Mouse (Mus musculus) macrophage (primary cell): ENCODE results near the gene Tango2. TPM values are rescaled to one million over a fixed set of nuclear protein-coding genes. Genes with fewer than 3 reads are reported as not detected.

Experiments used
- H3K27ac ChIP-seq: fragments of 350-480 bp; formaldehyde crosslinking; 2 replicates; pipeline ENCODE4 v1.9.0; 2021
- H3K36me3 ChIP-seq: fragments of 350-480 bp; formaldehyde crosslinking; 2 replicates; pipeline ENCODE4 v1.9.0; 2021; ENCODE audit errors: inconsistent target
- H3K4me3 ChIP-seq: fragments of 350-480 bp; formaldehyde crosslinking; 2 replicates; pipeline ENCODE4 v1.9.0; 2021; ENCODE audit errors: inconsistent target
- H3K79me2 ChIP-seq: fragments of 350-480 bp; formaldehyde crosslinking; 2 replicates; pipeline ENCODE4 v1.9.0; 2021; ENCODE audit errors: inconsistent target
- WGBS: methylation state at CpG from one replicate; pipeline ENCODE4 v1.1.7; 2026; ENCODE audit warnings: inconsistent platforms; ENCODE audit not compliant: missing documents; 5-methylcytosine and 5-hydroxymethylcytosine counted together
- polyA plus RNA-seq: library from polyadenylated mRNA; stranded (reverse); fragments of 250-400 nt; gene quantifications from 3 replicates; pipeline ENCODE4 v1.2.4, GENCODE M21; 2018; ENCODE audit warnings: inconsistent platforms
- total RNA-seq, 78 experiments: library from RNA; depleted of rRNA; stranded (reverse); fragments of 250-400 nt; gene quantifications; 1 replicate in 9 of 78; 2 replicates in 24 of 78; 3 replicates in 43 of 78; 4 replicates in 2 of 78; pipeline ENCODE4 v1.2.4; 2018; ENCODE audit warnings: inconsistent platforms in 56 of 78

The Tango2 gene
- total RNA-seq (2018; cell fraction: chromatin; rRNA removed), result 100 to 1,000 TPM in 18 of 26 experiments, 10 to 100 TPM in 8; 54.3 to 197 (median 141) TPM
- total RNA-seq (2018; cell fraction: cytosol; rRNA removed), result 10 to 100 TPM; 15.6 to 30.9 (median 23.6) TPM
- 100 to 1,000 TPM in 5 of 26 experiments, 10 to 100 TPM in 21; 29.2 to 125 (median 69.4) TPM for total RNA-seq (2018; cell fraction: nucleus; rRNA removed)
- 16.5 to 31.4 TPM (median 21.0 TPM) in 3 replicates for polyA plus RNA-seq

DNA sequence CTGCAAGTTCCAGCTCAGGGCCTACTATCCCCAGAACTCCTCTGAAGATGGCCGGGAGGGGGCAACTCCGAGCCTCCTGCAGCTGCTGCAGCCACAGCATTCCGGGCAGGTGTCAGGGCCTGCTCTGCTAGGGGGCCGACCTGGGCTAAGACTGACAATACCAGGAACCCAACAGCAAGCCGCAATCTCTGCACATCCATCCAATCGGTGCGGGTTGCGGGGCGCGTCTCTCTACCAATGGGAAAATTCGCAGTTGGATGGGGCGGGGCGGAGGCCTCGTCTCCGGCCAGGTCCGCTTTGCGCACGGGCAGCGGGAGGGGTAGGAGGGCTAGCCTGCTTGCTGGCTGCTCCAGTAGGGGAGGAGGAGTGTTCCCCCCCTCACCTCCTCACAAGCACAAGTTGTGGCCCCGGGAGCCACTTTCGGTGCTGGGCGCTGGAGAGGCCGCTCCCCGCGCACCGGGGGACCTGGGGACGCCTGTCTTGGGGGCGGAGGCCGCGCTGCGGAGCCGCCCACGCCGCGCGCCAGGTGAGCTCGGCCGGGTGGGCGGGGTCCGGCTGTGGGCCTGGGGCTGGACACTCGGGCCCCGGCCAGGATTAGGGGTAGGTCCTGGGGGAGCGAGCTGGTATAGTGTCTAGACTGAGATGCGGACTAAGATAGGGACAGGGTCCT, at the start of gene Tango2, which contains the start of gene Arvcf:
Gene Tango2 (minus strand): TSS at position 173 of the 670 bp plus-strand sequence.
Gene Arvcf (plus strand): TSS at position 252 of the 670 bp plus-strand sequence.
- Histone ChIP-seq H3K79me2 (peaks cover 5% of the 10 kb centered on the region; the same call in 1 of the 2 replicates), H3K4me3 (no peak within 1 kb of the TSS; the same call in 1 of the 2 replicates), H3K36me3 (no peaks in the 10 kb centered on the region), H3K27ac (no peak within 1 kb of the TSS)
- WGBS, result 1% methylated on average over 44 of the region's 44 CpGs

- Histone ChIP-seq H3K36me3 (no peaks in the 10 kb centered on the region), H3K4me3 (no peak overlapping the region), H3K79me2 (no peaks in the 10 kb centered on the region), H3K27ac (no peak overlapping the region)
- WGBS, result 93% methylated on average over 27 of the region's 27 CpGs
Observed at GRCm38 (mm10) chr16:18396791-18397621, 49.1 kb upstream of the Tango2 start.

- Histone ChIP-seq H3K79me2 (no peaks in the 10 kb centered on the region), H3K27ac (no peak overlapping the region), H3K4me3 (no peak overlapping the region), H3K36me3 (no peaks in the 10 kb centered on the region)
- 95% methylated on average over 2 of the region's 2 CpGs for WGBS
Observed at GRCm38 (mm10) chr16:18396201-18396600, 48.3 kb upstream of the Tango2 start.

DNA sequence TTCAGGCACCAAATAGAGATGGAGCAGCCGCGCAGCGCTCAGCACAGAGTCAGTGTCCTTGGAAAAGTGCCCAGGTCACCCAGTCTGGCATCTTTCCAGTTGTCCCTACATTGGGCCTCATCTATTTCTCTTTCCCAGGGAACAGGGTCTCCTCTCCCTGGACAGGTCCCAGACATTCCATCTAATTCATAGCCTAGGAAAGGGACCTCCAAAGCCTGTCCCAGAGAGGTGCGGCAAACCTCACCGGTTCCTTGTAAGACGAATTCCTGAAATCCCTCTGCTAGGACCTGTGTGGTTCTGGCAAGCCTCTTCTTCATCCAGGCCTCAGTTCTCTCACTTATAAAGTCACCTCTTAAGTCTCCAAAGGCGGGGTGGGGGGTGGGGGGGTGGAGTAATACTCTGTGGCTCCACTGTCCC, 47.7 kb upstream of the Tango2 start:
- H3K27ac ChIP-seq, result no peak overlapping the region
- no peak overlapping the region for H3K4me3 ChIP-seq
- no peaks in the 10 kb centered on the region for H3K36me3 ChIP-seq
- H3K79me2 ChIP-seq, result no peaks in the 10 kb centered on the region
- 90% methylated on average over 6 of the region's 7 CpGs for WGBS

DNA sequence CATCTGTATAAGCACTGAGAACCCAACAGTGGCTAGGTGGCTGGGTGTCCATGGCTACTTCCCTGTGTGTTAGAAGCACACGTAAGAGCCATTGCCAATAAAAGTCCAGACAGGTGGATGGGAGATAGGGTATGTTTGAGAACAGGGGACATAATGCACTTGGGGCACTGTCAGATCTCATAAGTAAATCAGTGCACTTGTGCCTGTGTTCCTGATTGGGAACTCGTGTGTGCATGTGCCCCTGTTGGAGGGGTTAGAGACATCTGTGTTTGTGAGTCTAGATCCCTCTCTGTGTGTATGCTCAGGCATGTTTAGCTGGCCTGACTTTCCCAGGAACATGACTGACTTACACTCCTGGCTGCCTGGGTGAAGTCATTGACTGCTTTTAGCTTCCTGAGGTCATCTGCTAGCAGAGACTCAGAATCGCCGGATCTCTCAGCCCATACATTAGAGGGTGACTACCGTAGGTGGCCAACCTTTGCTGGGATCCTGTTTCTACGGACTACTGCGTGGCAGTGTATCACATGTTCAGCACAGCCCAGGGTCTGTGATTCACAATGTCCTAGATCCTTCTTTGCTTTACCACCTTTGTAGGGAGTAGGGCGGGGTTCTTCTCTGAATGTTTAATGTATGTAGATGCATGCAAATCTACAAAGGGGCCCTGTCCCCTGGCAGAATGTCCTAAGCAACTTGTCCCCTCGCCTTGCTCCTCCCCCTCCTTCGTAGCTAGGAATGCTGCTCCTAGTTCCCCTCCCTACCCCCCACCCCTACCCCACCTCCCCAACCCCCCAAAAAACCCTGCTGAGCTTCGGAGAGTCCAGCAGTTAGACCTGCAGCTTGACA, 47.1 kb upstream of the Tango2 start:
- WGBS, result 91% methylated on average over 11 of the region's 11 CpGs
- H3K27ac ChIP-seq, result no peak overlapping the region
- H3K36me3 ChIP-seq, result no peaks in the 10 kb centered on the region
- H3K4me3 ChIP-seq, result no peak overlapping the region
- no peaks in the 10 kb centered on the region for H3K79me2 ChIP-seq

GRCm38 (mm10) chr16:18394056-18394455, 46.2 kb upstream of the Tango2 start:
- no peaks in the 10 kb centered on the region for H3K79me2 ChIP-seq
- H3K4me3 ChIP-seq, result no peak overlapping the region
- H3K27ac ChIP-seq, result no peak overlapping the region
- WGBS, result 92% methylated on average over 3 of the region's 3 CpGs
- H3K36me3 ChIP-seq, result no peaks in the 10 kb centered on the region

- WGBS, result 84% methylated on average over 5 of the region's 5 CpGs
- H3K36me3 ChIP-seq, result no peaks in the 10 kb centered on the region
- H3K4me3 ChIP-seq, result no peak overlapping the region
- H3K79me2 ChIP-seq, result no peaks in the 10 kb centered on the region
- H3K27ac ChIP-seq, result no peak overlapping the region
Observed at GRCm38 (mm10) chr16:18393595-18393994, 45.7 kb upstream of the Tango2 start.

DNA sequence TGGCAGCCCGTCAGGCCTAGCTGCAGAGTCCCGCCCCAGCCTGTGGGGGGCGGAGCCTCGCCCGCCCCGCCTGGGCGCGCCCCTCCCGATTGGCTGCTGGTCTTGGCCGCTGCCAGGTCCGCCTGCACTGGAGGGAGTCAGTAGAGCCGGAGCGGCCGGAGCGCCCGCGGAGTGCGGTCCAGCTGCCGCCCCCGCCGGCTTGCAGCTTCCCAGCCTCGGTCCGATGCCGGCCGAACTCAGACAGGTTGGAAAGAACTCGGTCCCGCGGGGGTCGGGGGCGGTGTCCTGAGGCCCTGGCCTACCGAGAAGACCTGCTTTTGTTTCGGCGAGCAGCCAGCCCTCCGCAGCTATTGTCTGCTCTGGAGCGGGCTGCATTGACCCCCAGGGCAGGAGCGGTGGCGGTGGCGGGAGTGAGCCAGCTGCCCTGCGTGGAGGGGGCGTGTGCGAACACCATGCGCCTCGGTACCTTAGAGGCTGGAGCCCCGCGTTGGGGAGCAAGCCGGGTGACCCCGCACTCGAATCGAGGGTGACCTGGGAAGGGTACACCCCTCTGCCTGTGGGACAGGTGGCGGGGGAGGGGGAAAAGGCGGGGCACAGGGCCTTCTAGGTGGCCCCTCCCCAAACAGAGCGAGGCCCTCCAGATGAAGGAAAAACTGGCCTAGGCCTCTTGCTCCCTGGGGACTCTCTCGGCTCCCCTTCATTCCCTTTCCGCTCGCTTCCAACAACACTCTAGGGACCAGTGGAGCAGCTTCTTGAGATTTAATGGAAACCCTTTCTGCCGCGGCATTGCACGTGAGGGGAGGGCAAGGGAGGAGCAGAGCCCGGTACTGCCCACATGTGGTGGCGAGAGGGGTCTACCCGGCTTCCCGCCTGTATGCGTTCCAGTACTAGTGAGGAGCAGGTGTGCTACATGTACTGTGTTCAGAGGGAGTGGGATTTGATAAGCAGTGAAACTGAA, 44.8 kb upstream of the Tango2 start:
- Histone ChIP-seq H3K36me3 (no peaks in the 10 kb centered on the region), H3K79me2 (no peaks in the 10 kb centered on the region), H3K4me3 (peak overlapping the region; percentile 35), H3K27ac (no peak overlapping the region)
- WGBS, result 5% methylated on average over 62 of the region's 63 CpGs

DNA sequence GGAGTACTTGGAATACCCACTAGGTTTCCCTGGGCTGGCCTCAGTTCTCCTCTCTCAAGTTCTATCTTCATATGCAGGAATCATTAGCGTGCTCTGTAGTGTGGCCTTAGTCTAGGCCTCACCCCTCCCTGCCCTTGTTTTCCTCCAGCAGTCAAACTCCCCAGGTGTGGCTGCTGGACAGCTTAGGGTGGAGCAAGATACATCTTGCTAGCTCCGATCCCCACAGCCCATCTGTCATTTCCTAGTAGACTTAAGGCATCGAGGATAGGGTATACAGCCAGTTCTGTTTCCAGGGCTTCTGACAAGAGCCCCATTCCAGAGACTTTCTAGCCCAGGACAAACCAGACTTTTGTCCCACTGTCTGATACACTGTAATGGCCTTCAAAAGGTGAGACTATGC, 43.8 kb upstream of the Tango2 start:
- 100% methylated on average over 3 of the region's 3 CpGs for whole genome bisulfite sequencing
- no peak overlapping the region for H3K27ac ChIP-seq

GRCm38 (mm10) chr16:18391127-18391526, 43.2 kb upstream of the Tango2 start:
- Histone ChIP-seq H3K36me3 (no peaks in the 10 kb centered on the region), H3K27ac (no peak overlapping the region), H3K4me3 (no peak overlapping the region), H3K79me2 (no peaks in the 10 kb centered on the region)
- WGBS, result 92% methylated on average over 3 of the region's 3 CpGs

More for the DNA sequence above, 43.8 kb upstream of the Tango2 start:
- H3K4me3 ChIP-seq, result no peak overlapping the region
- H3K36me3 ChIP-seq, result no peaks in the 10 kb centered on the region
- no peaks in the 10 kb centered on the region for H3K79me2 ChIP-seq

- no peak overlapping the region for H3K27ac ChIP-seq
- no peaks in the 10 kb centered on the region for H3K36me3 ChIP-seq
- WGBS, result 92% methylated on average over 6 of the region's 6 CpGs
- H3K4me3 ChIP-seq, result no peak overlapping the region
- no peaks in the 10 kb centered on the region for H3K79me2 ChIP-seq
Observed at GRCm38 (mm10) chr16:18390399-18390798, 42.5 kb upstream of the Tango2 start.

- Histone ChIP-seq H3K4me3 (no peak overlapping the region), H3K79me2 (no peaks in the 10 kb centered on the region), H3K36me3 (no peaks in the 10 kb centered on the region), H3K27ac (no peak overlapping the region)
- WGBS, result 85% methylated on average over 14 of the region's 14 CpGs
Observed at GRCm38 (mm10) chr16:18388583-18389435, 40.9 kb upstream of the Tango2 start.
